Mouse (Mus musculus): ENCODE measurements around the gene Gcm2. TPM values are rescaled to one million over a fixed set of nuclear protein-coding genes. Genes with fewer than 3 reads are reported as not detected.

The Gcm2 gene
- polyA plus RNA-seq, 1 experiment from 2014 or later = not detected

GRCm38 (mm10) chr13:41103841-41104525, 6.9 kb downstream of the Gcm2 start:
- Histone ChIP-seq H3K36me3 (no peaks in the 10 kb centered on the region), H3K9me3 (no peaks in the 10 kb centered on the region), H3K4me1 (no peaks in the 10 kb centered on the region), H3K9ac (no peak overlapping the region), H3K4me2 (no peak overlapping the region), H3K27ac (no peak overlapping the region), H3K27me3 (no peaks in the 10 kb centered on the region), H3K4me3 (no peak overlapping the region)
- 73% methylated on average over 12 of the region's 12 CpGs for WGBS
- no peak for ATAC-seq (ENCODE audit: insufficient number of reproducible peaks, low FRiP score, low TSS enrichment, low read depth)

GRCm38 (mm10) chr13:41100031-41100430, 10.8 kb downstream of the Gcm2 start:
- 92% methylated on average over 2 of the region's 2 CpGs for WGBS
- no peak overlapping the region for H3K4me2 ChIP-seq
- no peak for ATAC-seq (ENCODE audit: insufficient number of reproducible peaks, low FRiP score, low TSS enrichment, low read depth)
- H3K9ac ChIP-seq = no peak overlapping the region
- no peaks in the 10 kb centered on the region for H3K9me3 ChIP-seq
- no peaks in the 10 kb centered on the region for H3K4me1 ChIP-seq
- H3K36me3 ChIP-seq = no peaks in the 10 kb centered on the region
- no peaks in the 10 kb centered on the region for H3K27me3 ChIP-seq
- H3K4me3 ChIP-seq = no peak overlapping the region
- H3K27ac ChIP-seq = no peak overlapping the region

GRCm38 (mm10) chr13:41098325-41098724, 12.5 kb downstream of the Gcm2 start:
- H3K36me3 ChIP-seq = no peaks in the 10 kb centered on the region
- no peak overlapping the region for H3K27ac ChIP-seq
- H3K4me1 ChIP-seq = no peaks in the 10 kb centered on the region
- no peak overlapping the region for H3K4me2 ChIP-seq
- WGBS = 86% methylated on average over 15 of the region's 15 CpGs
- ATAC-seq (ENCODE audit: insufficient number of reproducible peaks, low FRiP score, low TSS enrichment, low read depth) = no peak
- H3K4me3 ChIP-seq = no peak overlapping the region
- H3K27me3 ChIP-seq = no peaks in the 10 kb centered on the region
- no peak overlapping the region for H3K9ac ChIP-seq
- H3K9me3 ChIP-seq = no peaks in the 10 kb centered on the region

- no peaks in the 10 kb centered on the region for H3K4me1 ChIP-seq
- 65% methylated on average over 16 of the region's 16 CpGs for WGBS
- H3K9ac ChIP-seq = no peak overlapping the region
- no peaks in the 10 kb centered on the region for H3K9me3 ChIP-seq
- 0 out of 2 replicates have a peak, but pooled peaks cover under 1% of the 10 kb centered on the region for H3K27me3 ChIP-seq
- H3K27ac ChIP-seq = no peak overlapping the region
- no peak overlapping the region for H3K4me2 ChIP-seq
- no peaks in the 10 kb centered on the region for H3K36me3 ChIP-seq
- H3K4me3 ChIP-seq = no peak overlapping the region
- no peak for ATAC-seq (ENCODE audit: insufficient number of reproducible peaks, low FRiP score, low TSS enrichment, low read depth)
Observed at GRCm38 (mm10) chr13:41097324-41098058, 13.3 kb downstream of the Gcm2 start.

GRCm38 (mm10) chr13:41094160-41094559, 16.7 kb downstream of the Gcm2 start:
- whole genome bisulfite sequencing = 76% methylated on average over 10 of the region's 10 CpGs
- no peak overlapping the region for H3K27ac ChIP-seq
- no peaks in the 10 kb centered on the region for H3K36me3 ChIP-seq
- H3K4me1 ChIP-seq = no peaks in the 10 kb centered on the region
- no peaks in the 10 kb centered on the region for H3K9me3 ChIP-seq
- H3K9ac ChIP-seq = no peak overlapping the region
- H3K4me3 ChIP-seq = no peak overlapping the region
- ATAC-seq (ENCODE audit: insufficient number of reproducible peaks, low FRiP score, low TSS enrichment, low read depth) = no peak
- peaks cover 16% of the 10 kb centered on the region; the same call in 1 of the 2 replicates for H3K27me3 ChIP-seq
- no peak overlapping the region for H3K4me2 ChIP-seq

- no peak overlapping the region for H3K4me2 ChIP-seq
- H3K9ac ChIP-seq = no peak overlapping the region
- H3K9me3 ChIP-seq = no peaks in the 10 kb centered on the region
- ATAC-seq (ENCODE audit: insufficient number of reproducible peaks, low FRiP score, low TSS enrichment, low read depth) = no peak
- H3K36me3 ChIP-seq = no peaks in the 10 kb centered on the region
- H3K27ac ChIP-seq = no peak overlapping the region
- H3K4me1 ChIP-seq = no peaks in the 10 kb centered on the region
- 33% methylated on average over 10 of the region's 10 CpGs for WGBS
- H3K4me3 ChIP-seq = no peak overlapping the region
- peaks cover 16% of the 10 kb centered on the region; the same call in 1 of the 2 replicates for H3K27me3 ChIP-seq
Observed at GRCm38 (mm10) chr13:41091271-41091670, 19.6 kb downstream of the Gcm2 start.

GRCm38 (mm10) chr13:41088746-41089145, 22.1 kb downstream of the Gcm2 start:
- H3K27ac ChIP-seq = no peak overlapping the region
- H3K27me3 ChIP-seq = peaks cover 16% of the 10 kb centered on the region; the same call in 1 of the 2 replicates
- no peak overlapping the region for H3K4me3 ChIP-seq
- H3K9me3 ChIP-seq = no peaks in the 10 kb centered on the region
- no peaks in the 10 kb centered on the region for H3K36me3 ChIP-seq
- ATAC-seq (ENCODE audit: insufficient number of reproducible peaks, low FRiP score, low TSS enrichment, low read depth) = no peak
- no peaks in the 10 kb centered on the region for H3K4me1 ChIP-seq
- no peak overlapping the region for H3K4me2 ChIP-seq
- H3K9ac ChIP-seq = no peak overlapping the region

- Histone ChIP-seq H3K9me3 (no peaks in the 10 kb centered on the region), H3K27me3 (no peaks in the 10 kb centered on the region), H3K36me3 (no peaks in the 10 kb centered on the region), H3K27ac (no peak overlapping the region), H3K4me3 (no peak overlapping the region), H3K4me2 (no peak overlapping the region), H3K9ac (no peak overlapping the region), H3K4me1 (no peaks in the 10 kb centered on the region)
- no peak for ATAC-seq (ENCODE audit: insufficient number of reproducible peaks, low FRiP score, low TSS enrichment, low read depth)
- 21% methylated on average over 2 of the region's 2 CpGs for WGBS
Observed at GRCm38 (mm10) chr13:41085140-41085539, 25.7 kb downstream of the Gcm2 start.

GRCm38 (mm10) chr13:41084521-41084920, 26.3 kb downstream of the Gcm2 start:
- H3K36me3 ChIP-seq = no peaks in the 10 kb centered on the region
- H3K27me3 ChIP-seq = no peaks in the 10 kb centered on the region
- H3K4me2 ChIP-seq = no peak overlapping the region
- ATAC-seq (ENCODE audit: insufficient number of reproducible peaks, low FRiP score, low TSS enrichment, low read depth) = no peak
- H3K4me3 ChIP-seq = no peak overlapping the region
- H3K9ac ChIP-seq = no peak overlapping the region
- no peaks in the 10 kb centered on the region for H3K9me3 ChIP-seq
- 78% methylated on average over 3 of the region's 3 CpGs for WGBS
- no peak overlapping the region for H3K27ac ChIP-seq
- H3K4me1 ChIP-seq = 0 out of 2 replicates have a peak, but pooled peaks cover under 1% of the 10 kb centered on the region

GRCm38 (mm10) chr13:41080700-41081099, 30.1 kb downstream of the Gcm2 start:
- H3K4me3 ChIP-seq = no peak overlapping the region
- H3K36me3 ChIP-seq = no peaks in the 10 kb centered on the region
- H3K27me3 ChIP-seq = peaks cover 22% of the 10 kb centered on the region
- H3K9ac ChIP-seq = no peak overlapping the region
- H3K4me1 ChIP-seq = peaks cover 10% of the 10 kb centered on the region; the same call in 1 of the 2 replicates
- H3K27ac ChIP-seq = no peak overlapping the region
- WGBS = 93% methylated on average over 6 of the region's 6 CpGs
- H3K9me3 ChIP-seq = no peaks in the 10 kb centered on the region
- ATAC-seq (ENCODE audit: insufficient number of reproducible peaks, low FRiP score, low TSS enrichment, low read depth) = no peak
- H3K4me2 ChIP-seq = no peak overlapping the region

- ATAC-seq (ENCODE audit: insufficient number of reproducible peaks, low FRiP score, low TSS enrichment, low read depth) = no peak
- Histone ChIP-seq H3K36me3 (no peaks in the 10 kb centered on the region), H3K27ac (no peak overlapping the region), H3K4me3 (peak overlapping the region; percentile 49; the same call in 1 of the 2 replicates), H3K4me1 (peaks cover 10% of the 10 kb centered on the region; the same call in 1 of the 2 replicates), H3K9ac (no peak overlapping the region), H3K27me3 (peaks cover 22% of the 10 kb centered on the region), H3K4me2 (peak overlapping the region; percentile 88; the same call in 1 of the 2 replicates), H3K9me3 (no peaks in the 10 kb centered on the region)
- WGBS = 57% methylated on average over 5 of the region's 5 CpGs
Observed at GRCm38 (mm10) chr13:41079859-41080258, 31.0 kb downstream of the Gcm2 start.

- H3K4me2 ChIP-seq = peak within 1 kb of the TSS; percentile 88
- ATAC-seq (ENCODE audit: insufficient number of reproducible peaks, low FRiP score, low TSS enrichment, low read depth) = peak; percentile 71
- peaks cover 22% of the 10 kb centered on the region for H3K27me3 ChIP-seq
- H3K4me3 ChIP-seq = peak within 1 kb of the TSS; percentile 49
- H3K27ac ChIP-seq = no peak within 1 kb of the TSS
- H3K9ac ChIP-seq = no peak within 1 kb of the TSS
- H3K4me1 ChIP-seq = peaks cover 10% of the 10 kb centered on the region; the same call in 1 of the 2 replicates
- H3K9me3 ChIP-seq = no peaks in the 10 kb centered on the region
- no peaks in the 10 kb centered on the region for H3K36me3 ChIP-seq
- WGBS = under 1% methylated on average over 35 of the region's 40 CpGs
Observed at GRCm38 (mm10) chr13:41079421-41079780, 31.4 kb downstream of the Gcm2 start, which contains the start of gene Mak. TSS of gene Mak (minus strand) at chr13:41079706.
